Mouse (Mus musculus) spleen, adult 2 months (tissue): ENCODE data around the gene Megf11. TPM values are rescaled to one million over a fixed set of nuclear protein-coding genes. Genes with fewer than 3 reads are reported as not detected.
A peak's percentile ranks its signal among the peaks of the same experiment; 100 is the strongest.

Source experiments
- DNase-seq, 2 experiments: peaks; one replicate each; pipeline versions ENCODE4 v3.0.0 to v3.0.0-alpha.2; 2012 to 2021; ENCODE audit warnings: low spot score in 2 of 2, low read depth in 1 of 2
- H3K27ac ChIP-seq: fragments of 200-500 bp; 2 replicates; pipeline ENCODE4 v1.5.1; 2012; ENCODE audit warnings: low read length, inconsistent platforms; ENCODE audit not compliant: insufficient read depth
- H3K27me3 ChIP-seq: fragments of 200-500 bp; 2 replicates; pipeline ENCODE4 v1.6.1; 2012; ENCODE audit warnings: mild to moderate bottlenecking, moderate library complexity, low read length, inconsistent platforms; ENCODE audit not compliant: control insufficient read depth, insufficient read depth
- H3K36me3 ChIP-seq: fragments of 200-500 bp; 2 replicates; pipeline ENCODE4 v1.6.1; 2012; ENCODE audit warnings: mild to moderate bottlenecking, low read length, inconsistent platforms; ENCODE audit not compliant: control insufficient read depth, insufficient read depth
- H3K4me1 ChIP-seq: fragments of 200-500 bp; 2 replicates; pipeline ENCODE4 v1.6.1; 2011; ENCODE audit warnings: inconsistent platforms; ENCODE audit not compliant: control insufficient read depth, insufficient read depth, insufficient read length
- H3K4me3 ChIP-seq: fragments of 200-500 bp; 2 replicates; pipeline ENCODE4 v1.5.1; 2011; ENCODE audit warnings: mild to moderate bottlenecking, inconsistent platforms; ENCODE audit not compliant: insufficient read depth, insufficient read length; ENCODE audit errors: extremely low read depth
- CTCF ChIP-seq: fragments of 200-500 bp; IDR thresholded peaks from 2 replicates; pipeline ENCODE4 v1.5.1; 2011; ENCODE audit warnings: mild to moderate bottlenecking, inconsistent platforms; ENCODE audit not compliant: insufficient read depth, insufficient read length, insufficient replicate concordance; ENCODE audit errors: extremely low read depth
- POLR2A ChIP-seq: fragments of 200-500 bp; IDR thresholded peaks from 2 replicates; pipeline ENCODE4 v1.6.1; 2011; ENCODE audit warnings: low read depth, low read length, inconsistent platforms
- WGBS: fragments of 180-500 bp; shearing (Covaris S2); methylation state at CpG from one replicate; pipeline ENCODE4 v1.1.7; 2018; 5-methylcytosine and 5-hydroxymethylcytosine counted together
- polyA plus RNA-seq: library from polyadenylated mRNA; depleted of rRNA; stranded (reverse); fragments of >200 nt; gene quantifications from 2 replicates; pipeline ENCODE4 v1.2.3, GENCODE M21; 2012

The Megf11 gene
- polyA plus RNA-seq, 1 experiment, result 1.0 TPM

GRCm38 (mm10) chr9:64528595-64528994 is 143.2 kb downstream of the Megf11 start:
- no peaks in the 10 kb centered on the region for H3K4me1 ChIP-seq
- no peak overlapping the region for H3K4me3 ChIP-seq
- no peaks in the 10 kb centered on the region for H3K27me3 ChIP-seq
- H3K27ac ChIP-seq, result no peak overlapping the region
- no peak for DNase-seq
- no peaks in the 10 kb centered on the region for H3K36me3 ChIP-seq
- TF ChIP-seq POLR2A, result no peak
- no peak for TF ChIP-seq CTCF
- 71% methylated on average over 2 of the region's 2 CpGs for WGBS

- Histone ChIP-seq H3K27me3 (no peaks in the 10 kb centered on the region), H3K4me1 (no peaks in the 10 kb centered on the region), H3K27ac (no peak overlapping the region), H3K36me3 (no peaks in the 10 kb centered on the region), H3K4me3 (no peak overlapping the region)
- no peak for DNase-seq
- no peak for TF ChIP-seq CTCF
- TF ChIP-seq POLR2A, result no peak
- 88% methylated on average over 3 of the region's 3 CpGs for WGBS
Observed at GRCm38 (mm10) chr9:64531935-64532334, 146.5 kb downstream of the Megf11 start.

- Histone ChIP-seq H3K36me3 (no peaks in the 10 kb centered on the region), H3K4me3 (no peak overlapping the region), H3K27ac (no peak overlapping the region), H3K4me1 (no peaks in the 10 kb centered on the region), H3K27me3 (no peaks in the 10 kb centered on the region)
- TF ChIP-seq CTCF, result no peak
- no peak for TF ChIP-seq POLR2A
- WGBS, result 69% methylated on average over 4 of the region's 4 CpGs
- no peak for DNase-seq
Observed at GRCm38 (mm10) chr9:64532711-64533242, 147.4 kb downstream of the Megf11 start.

GRCm38 (mm10) chr9:64533488-64534119 is 148.2 kb downstream of the Megf11 start:
- Histone ChIP-seq H3K4me3 (no peak overlapping the region), H3K36me3 (no peaks in the 10 kb centered on the region), H3K27me3 (no peaks in the 10 kb centered on the region), H3K27ac (peak overlapping the region; percentile 63; the same call in 1 of the 2 replicates), H3K4me1 (no peaks in the 10 kb centered on the region)
- DNase-seq, result no peak
- TF ChIP-seq CTCF (no peak), POLR2A (no peak)
- WGBS, result 49% methylated on average over 15 of the region's 15 CpGs

- Histone ChIP-seq H3K36me3 (no peaks in the 10 kb centered on the region), H3K4me1 (no peaks in the 10 kb centered on the region), H3K27me3 (no peaks in the 10 kb centered on the region), H3K4me3 (no peak overlapping the region), H3K27ac (peak overlapping the region; percentile 63; the same call in 1 of the 2 replicates)
- TF ChIP-seq CTCF (no peak), POLR2A (no peak)
- WGBS, result 82% methylated on average over 6 of the region's 6 CpGs
- no peak for DNase-seq
Observed at GRCm38 (mm10) chr9:64534313-64534712, 148.9 kb downstream of the Megf11 start.

GRCm38 (mm10) chr9:64534856-64535539 is 149.6 kb downstream of the Megf11 start:
- H3K27me3 ChIP-seq, result no peaks in the 10 kb centered on the region
- H3K36me3 ChIP-seq, result no peaks in the 10 kb centered on the region
- no peak overlapping the region for H3K4me3 ChIP-seq
- H3K4me1 ChIP-seq, result no peaks in the 10 kb centered on the region
- DNase-seq, result no peak
- WGBS, result 85% methylated on average over 8 of the region's 8 CpGs
- TF ChIP-seq POLR2A, result no peak
- H3K27ac ChIP-seq, result no peak overlapping the region

- H3K4me3 ChIP-seq, result no peak overlapping the region
- H3K27ac ChIP-seq, result no peak overlapping the region
- TF ChIP-seq POLR2A, result no peak
- TF ChIP-seq CTCF, result no peak
- no peaks in the 10 kb centered on the region for H3K36me3 ChIP-seq
- DNase-seq, result no peak
- H3K4me1 ChIP-seq, result no peaks in the 10 kb centered on the region
- no peaks in the 10 kb centered on the region for H3K27me3 ChIP-seq
- WGBS, result 21% methylated on average over 4 of the region's 4 CpGs
Observed at GRCm38 (mm10) chr9:64537821-64538220, 152.4 kb downstream of the Megf11 start.
